Mouse (Mus musculus): Measurements from ENCODE around the gene Mrpl4.

Gene Mrpl4

GRCm38 (mm10) chr9:21002627-21003551 is at the start of gene Mrpl4:
TSS of gene Mrpl4 (plus strand) at chr9:21002738.
- DNase-seq (ENCODE audit: extremely low spot score): peak; percentile 93

- no peak for DNase-seq (ENCODE audit: extremely low spot score)
These were observed 45.5 kb upstream of the Mrpl4 start for GRCm38 (mm10) chr9:20956989-20957388.

- no peak for DNase-seq (ENCODE audit: extremely low spot score)
These were observed 43.1 kb upstream of the Mrpl4 start, which contains the start of gene Dnmt1 for GRCm38 (mm10) chr9:20959430-20959938. TSS of gene Dnmt1 (minus strand) at chr9:20959888.

- no peak for DNase-seq (ENCODE audit: extremely low spot score)
These were observed 41.0 kb upstream of the Mrpl4 start for GRCm38 (mm10) chr9:20961557-20961956.

GRCm38 (mm10) chr9:20965606-20966005 is 36.9 kb upstream of the Mrpl4 start:
- DNase-seq (ENCODE audit: extremely low spot score): no peak

GRCm38 (mm10) chr9:20966008-20966407 is 36.5 kb upstream of the Mrpl4 start:
- no peak for DNase-seq (ENCODE audit: extremely low spot score)

GRCm38 (mm10) chr9:20966747-20967146 is 35.8 kb upstream of the Mrpl4 start:
- DNase-seq (ENCODE audit: extremely low spot score): no peak

- peak; percentile 15 for DNase-seq (ENCODE audit: extremely low spot score)
These were observed 30.8 kb upstream of the Mrpl4 start for GRCm38 (mm10) chr9:20971751-20972140.

GRCm38 (mm10) chr9:20972141-20972992 is 30.2 kb upstream of the Mrpl4 start:
- DNase-seq (ENCODE audit: extremely low spot score): peak; percentile 59

- no peak for DNase-seq (ENCODE audit: extremely low spot score)
These were observed 29.4 kb upstream of the Mrpl4 start for GRCm38 (mm10) chr9:20973001-20973681.

- DNase-seq (ENCODE audit: extremely low spot score): peak; percentile 13
These were observed 28.9 kb upstream of the Mrpl4 start for GRCm38 (mm10) chr9:20973682-20974075.

GRCm38 (mm10) chr9:20975431-20976215 is 26.9 kb upstream of the Mrpl4 start:
- DNase-seq (ENCODE audit: extremely low spot score): peak; percentile 69

- DNase-seq (ENCODE audit: extremely low spot score): peak; percentile 91
These were observed 26.1 kb upstream of the Mrpl4 start, which contains the start of gene S1pr2 for GRCm38 (mm10) chr9:20976216-20976960. TSS of gene S1pr2 (minus strand) at chr9:20976781.

GRCm38 (mm10) chr9:20976961-20977689 is 25.4 kb upstream of the Mrpl4 start:
- peak; percentile 19 for DNase-seq (ENCODE audit: extremely low spot score)

- no peak for DNase-seq (ENCODE audit: extremely low spot score)
These were observed 24.0 kb upstream of the Mrpl4 start for GRCm38 (mm10) chr9:20978409-20979095.

- no peak for DNase-seq (ENCODE audit: extremely low spot score)
These were observed 23.4 kb upstream of the Mrpl4 start for GRCm38 (mm10) chr9:20979181-20979580.

- DNase-seq (ENCODE audit: extremely low spot score): no peak
These were observed 22.8 kb upstream of the Mrpl4 start for GRCm38 (mm10) chr9:20979769-20980168.

- DNase-seq (ENCODE audit: extremely low spot score): no peak
These were observed 20.4 kb upstream of the Mrpl4 start for GRCm38 (mm10) chr9:20982171-20982570.

- DNase-seq (ENCODE audit: extremely low spot score): no peak
These were observed 19.4 kb upstream of the Mrpl4 start for GRCm38 (mm10) chr9:20983169-20983568.

All from embryo, embryonic 9.5 days (tissue).